Mouse (Mus musculus): ENCODE results near the gene Fam214b.

Gene Fam214b

GRCm38 (mm10) chr4:43005765-43006164 is 40.3 kb downstream of the Fam214b start:
- DNase-seq: peak; percentile 19

DNA sequence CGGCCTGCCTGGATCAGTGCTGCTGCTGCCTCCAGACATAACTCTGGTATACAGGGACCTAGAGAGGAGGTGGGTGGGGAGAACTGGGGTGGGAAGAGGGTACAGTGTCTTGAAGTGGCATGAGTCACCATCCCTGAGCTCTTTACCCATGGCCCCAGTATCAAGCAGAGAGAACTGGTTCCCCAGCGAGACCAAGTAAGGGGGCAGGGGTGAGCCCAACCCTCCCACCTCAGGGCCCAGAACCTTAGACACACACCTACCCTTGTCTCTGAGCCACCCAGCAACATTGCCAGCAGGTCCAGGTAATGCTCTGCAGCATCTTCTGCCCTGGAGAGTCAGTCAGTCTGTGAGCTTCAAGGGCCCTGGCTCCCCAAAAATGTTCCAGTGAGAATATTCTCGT is 41.1 kb downstream of the Fam214b start:
- no peak for DNase-seq

- peak; percentile 19 for DNase-seq
Observed at GRCm38 (mm10) chr4:43002756-43003439, 43.1 kb downstream of the Fam214b start.

DNA sequence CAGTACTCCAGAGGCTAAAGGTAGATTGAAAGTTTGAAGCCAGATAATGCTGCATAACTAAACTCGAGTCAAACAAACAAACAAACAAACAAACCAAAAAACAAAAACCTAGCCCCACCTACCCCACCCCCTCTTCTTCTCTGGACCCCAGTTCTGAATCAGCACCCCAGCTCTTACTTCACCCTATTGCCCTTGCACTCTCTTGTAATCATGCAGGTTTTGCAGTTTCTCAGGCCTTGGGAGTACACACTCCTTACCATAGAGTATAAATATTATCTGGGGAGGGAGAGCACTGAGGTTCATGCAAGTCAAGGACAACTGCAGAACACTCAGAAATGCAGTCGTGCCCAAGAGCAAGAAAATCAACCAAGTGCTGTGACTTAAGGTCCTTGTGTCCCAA is 44.7 kb downstream of the Fam214b start:
- no peak for DNase-seq

- DNase-seq: peak; percentile 98
Observed at GRCm38 (mm10) chr4:43000141-43000986, 45.7 kb downstream of the Fam214b start, which contains the start of gene Vcp. Vcp (minus strand) TSS chr4:43000507.

DNA sequence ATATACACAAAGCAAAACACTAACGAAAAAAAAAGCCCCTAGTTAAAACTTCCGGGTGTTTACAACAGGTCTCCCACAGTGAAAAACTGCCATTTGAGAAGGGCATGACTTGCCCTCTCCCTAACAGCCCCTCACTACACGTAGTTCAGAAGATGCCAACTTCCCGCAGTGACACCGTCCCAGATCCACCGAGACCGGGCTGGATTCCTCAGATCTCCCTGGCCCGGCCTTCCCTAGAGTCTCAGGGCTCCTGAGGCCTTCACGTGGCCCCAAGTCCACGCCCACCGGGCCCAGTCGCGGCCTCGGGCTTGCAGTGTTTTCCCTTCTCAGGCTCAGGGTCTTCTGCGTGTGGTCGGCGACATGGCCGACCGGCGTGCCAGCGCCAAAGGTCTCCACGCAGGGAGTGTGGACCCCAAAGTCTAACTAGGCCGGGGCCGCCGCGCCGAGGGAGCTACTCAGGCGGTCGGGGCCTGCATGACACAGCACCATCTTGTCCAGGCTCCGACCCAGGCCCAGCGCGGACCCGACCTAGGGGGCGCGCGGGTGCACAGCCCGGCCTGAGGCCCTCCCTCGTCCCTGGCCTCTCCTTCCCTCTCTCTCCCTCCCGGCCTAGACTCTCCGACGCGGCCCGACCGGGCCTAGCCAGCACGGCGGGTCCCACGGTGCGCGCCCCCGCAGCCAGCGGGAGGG is 46.4 kb downstream of the Fam214b start:
- DNase-seq: peak; percentile 86

GRCm38 (mm10) chr4:42998022-42998421 is 48.0 kb downstream of the Fam214b start:
- no peak for DNase-seq

- DNase-seq: no peak
Observed at GRCm38 (mm10) chr4:42988296-42988695, 57.7 kb downstream of the Fam214b start.

Measured in kidney, adult 18-20 months (tissue).